Mouse (Mus musculus) skeletal muscle tissue, postnatal 0 days (tissue): ENCODE results near the gene Gm20931. TPM values are rescaled to one million over a fixed set of nuclear protein-coding genes. Genes with fewer than 3 reads are reported as not detected.

Experiments used
- polyA plus RNA-seq: library from polyadenylated mRNA; unstranded; fragments of >200 nt; fragmentation: Nextera tagmentation; extraction: Ambion mirVana; gene quantifications from 2 replicates; pipeline ENCODE4 v1.2.1, GENCODE M21; 2015

Gm20931 gene
- polyA plus RNA-seq, result not detected in 2 replicates

DNA sequence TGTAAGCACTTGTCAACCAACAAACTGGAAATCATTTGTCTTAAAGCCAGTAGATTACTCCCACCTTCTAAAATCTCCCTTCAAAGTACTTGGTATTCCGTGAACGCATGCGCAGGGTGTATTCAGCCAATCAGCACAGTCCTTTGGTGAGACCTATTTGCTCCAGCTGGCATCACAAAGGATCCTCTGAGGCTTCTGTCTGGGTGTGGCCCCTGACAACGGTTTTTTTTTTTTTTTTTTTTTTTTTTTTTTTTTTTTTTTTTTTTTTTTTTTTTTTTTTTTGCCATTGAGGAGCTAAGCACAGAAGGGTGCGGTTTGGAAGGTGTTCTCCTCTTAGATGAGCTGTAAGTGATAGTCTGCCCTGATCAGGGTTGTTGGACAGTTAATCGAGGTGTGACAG, at the start of gene Gm20931:
Gm20931 (plus strand) TSS at position 301 of the 400 bp plus-strand sequence.

